Mouse (Mus musculus) spleen, adult 2 months (tissue): ENCODE measurements around the gene Zkscan14.

Experiments used
- CTCF ChIP-seq: fragments of 200-500 bp; IDR thresholded peaks from 2 replicates; pipeline ENCODE4 v1.5.1; 2011; ENCODE audit warnings: mild to moderate bottlenecking, inconsistent platforms; ENCODE audit not compliant: insufficient read depth, insufficient read length, insufficient replicate concordance; ENCODE audit errors: extremely low read depth
- POLR2A ChIP-seq: fragments of 200-500 bp; IDR thresholded peaks from 2 replicates; pipeline ENCODE4 v1.6.1; 2011; ENCODE audit warnings: low read depth, low read length, inconsistent platforms

GRCm38 (mm10) chr5:145217746-145218145, 16.1 kb upstream of the Zkscan14 start:
- TF ChIP-seq CTCF = no peak
- TF ChIP-seq POLR2A = no peak
